Mouse (Mus musculus) liver, embryonic 11.5 days (tissue): ENCODE measurements around the gene Sgca. TPM values are rescaled to one million over a fixed set of nuclear protein-coding genes. Genes with fewer than 3 reads are reported as not detected.

Source experiments
- ATAC-seq: fragments of 200-750 bp; cut with Nextera tagmentation; replicated peaks from 2 replicates; pipeline ENCODE4 v1.8.0; 2017; ENCODE audit warnings: moderate number of reproducible peaks, mild to moderate bottlenecking, moderate TSS enrichment, moderate library complexity; ENCODE audit not compliant: low FRiP score
- DNase-seq: peaks from one replicate; pipeline ENCODE4 v3.0.0-alpha.2; 2017; ENCODE audit warnings: low spot score
- H3K27ac ChIP-seq: fragments of 300-500 bp; sonication (generic); 2 replicates; pipeline ENCODE4 v1.5.1; 2014; ENCODE audit warnings: mild to moderate bottlenecking, low read depth, low read length, control low read depth
- H3K27me3 ChIP-seq: fragments of 300-500 bp; sonication (generic); replicated peaks from 2 replicates; pipeline ENCODE4 v1.6.1; 2014; ENCODE audit warnings: low read length, mixed read lengths; ENCODE audit not compliant: control insufficient read depth, insufficient read depth
- H3K36me3 ChIP-seq: fragments of 300-500 bp; sonication (generic); 2 replicates; pipeline ENCODE4 v1.6.1; 2014; ENCODE audit warnings: mild to moderate bottlenecking, low read length, moderate library complexity, mixed read lengths; ENCODE audit not compliant: control insufficient read depth, insufficient read depth
- H3K4me1 ChIP-seq: fragments of 300-500 bp; sonication (generic); replicated peaks from 2 replicates; pipeline ENCODE4 v1.6.1; 2014; ENCODE audit warnings: low read length, mixed read lengths; ENCODE audit not compliant: control insufficient read depth, insufficient read depth
- H3K4me2 ChIP-seq: fragments of 300-500 bp; sonication (generic); 2 replicates; pipeline ENCODE4 v1.6.1; 2014; ENCODE audit warnings: mild to moderate bottlenecking, control low read depth, moderate library complexity
- H3K4me3 ChIP-seq: fragments of 300-500 bp; sonication (generic); 2 replicates; pipeline ENCODE4 v1.5.1; 2014; ENCODE audit warnings: low read depth, low read length, control low read depth
- H3K9ac ChIP-seq: fragments of 300-500 bp; sonication (generic); 2 replicates; pipeline ENCODE4 v1.6.1; 2014; ENCODE audit warnings: low read depth, low read length, control low read depth
- H3K9me3 ChIP-seq: fragments of 300-500 bp; sonication (generic); 2 replicates; pipeline ENCODE4 v1.6.1; 2016; ENCODE audit warnings: low read length, inconsistent platforms, mixed read lengths; ENCODE audit not compliant: control insufficient read depth
- WGBS: fragments of 180-500 bp; shearing (Covaris S2); extraction: QIAGEN DNeasy Blood & Tissue Kit; methylation state at CpG from one replicate; pipeline ENCODE4 v1.1.7; 2014; 5-methylcytosine and 5-hydroxymethylcytosine counted together
- polyA plus RNA-seq: library from polyadenylated mRNA; unstranded; fragments of >200 nt; fragmentation: Nextera tagmentation; extraction: Ambion mirVana; gene quantifications from 2 replicates; pipeline ENCODE4 v1.2.1, GENCODE M21; 2014

The Sgca gene
- polyA plus RNA-seq, 1 experiment from 2014 or later = 0.30 TPM

- Histone ChIP-seq H3K36me3 (peaks cover 2% of the 10 kb centered on the region; the same call in 1 of the 2 replicates), H3K4me3 (no peak overlapping the region), H3K9ac (no peak overlapping the region), H3K9me3 (no peaks in the 10 kb centered on the region), H3K4me2 (peak overlapping the region; percentile 28; the same call in 1 of the 2 replicates), H3K27ac (no peak overlapping the region), H3K27me3 (peaks cover 70% of the 10 kb centered on the region), H3K4me1 (peaks cover 4% of the 10 kb centered on the region)
- DNase-seq = no peak
- WGBS = 17% methylated on average over 4 of the region's 4 CpGs
- ATAC-seq = no peak
Measured at GRCm38 (mm10) chr11:94939280-94939679, 36.8 kb downstream of the Sgca start.

GRCm38 (mm10) chr11:94938296-94938695, 37.8 kb downstream of the Sgca start:
- Histone ChIP-seq H3K27ac (0 out of 2 replicates have a peak overlapping the region, but pooled peaks have one; percentile 14), H3K36me3 (peaks cover 2% of the 10 kb centered on the region; the same call in 1 of the 2 replicates), H3K27me3 (peaks cover 73% of the 10 kb centered on the region), H3K9ac (no peak overlapping the region), H3K4me3 (peak overlapping the region; percentile 44; the same call in 1 of the 2 replicates), H3K4me2 (peak overlapping the region; percentile 58), H3K4me1 (peaks cover 4% of the 10 kb centered on the region), H3K9me3 (no peaks in the 10 kb centered on the region)
- no peak for DNase-seq
- no peak for ATAC-seq
- WGBS = 25% methylated on average over 9 of the region's 9 CpGs

- Histone ChIP-seq H3K9ac (peak overlapping the region; percentile 50; the same call in 1 of the 2 replicates), H3K4me2 (peak overlapping the region; percentile 58), H3K4me1 (peaks cover 4% of the 10 kb centered on the region), H3K4me3 (peak overlapping the region; percentile 44), H3K27me3 (peaks cover 78% of the 10 kb centered on the region), H3K27ac (0 out of 2 replicates have a peak overlapping the region, but pooled peaks have one; percentile 14), H3K9me3 (no peaks in the 10 kb centered on the region), H3K36me3 (peaks cover 2% of the 10 kb centered on the region; the same call in 1 of the 2 replicates)
- WGBS = 4% methylated on average over 15 of the region's 15 CpGs
- DNase-seq = no peak
- ATAC-seq = no peak
Measured at GRCm38 (mm10) chr11:94937787-94938186, 38.3 kb downstream of the Sgca start.

GRCm38 (mm10) chr11:94937335-94937781, 38.8 kb downstream of the Sgca start:
- ATAC-seq (peak; percentile 53; the same call in 1 of the 2 replicates), DNase-seq (no peak)
- H3K4me2 ChIP-seq = peak overlapping the region; percentile 58
- H3K9me3 ChIP-seq = no peaks in the 10 kb centered on the region
- H3K36me3 ChIP-seq = peaks cover 2% of the 10 kb centered on the region; the same call in 1 of the 2 replicates
- H3K4me1 ChIP-seq = peaks cover 4% of the 10 kb centered on the region
- H3K9ac ChIP-seq = peak overlapping the region; percentile 50; the same call in 1 of the 2 replicates
- 0 out of 2 replicates have a peak overlapping the region, but pooled peaks have one; percentile 14 for H3K27ac ChIP-seq
- peaks cover 78% of the 10 kb centered on the region for H3K27me3 ChIP-seq
- H3K4me3 ChIP-seq = peak overlapping the region; percentile 44
- WGBS = 1% methylated on average over 18 of the region's 18 CpGs

GRCm38 (mm10) chr11:94936851-94937295, 39.3 kb downstream of the Sgca start:
- Histone ChIP-seq H3K36me3 (peaks cover 2% of the 10 kb centered on the region; the same call in 1 of the 2 replicates), H3K27ac (peak overlapping the region; percentile 70; the same call in 1 of the 2 replicates), H3K4me1 (peaks cover 4% of the 10 kb centered on the region), H3K4me3 (peak overlapping the region; percentile 44), H3K9me3 (no peaks in the 10 kb centered on the region), H3K4me2 (peak overlapping the region; percentile 58), H3K27me3 (peaks cover 81% of the 10 kb centered on the region), H3K9ac (peak overlapping the region; percentile 44)
- ATAC-seq (peak; percentile 48), DNase-seq (peak; percentile 84)
- WGBS = under 1% methylated on average over 17 of the region's 17 CpGs

GRCm38 (mm10) chr11:94936045-94936444, 40.1 kb downstream of the Sgca start, which contains the start of gene Col1a1:
Gene Col1a1 (plus strand): TSS chr11:94936224.
- H3K4me1 ChIP-seq = peaks cover 4% of the 10 kb centered on the region
- DNase-seq = no peak
- H3K36me3 ChIP-seq = no peaks in the 10 kb centered on the region; the same call in 1 of the 2 replicates
- WGBS = 13% methylated on average over 19 of the region's 19 CpGs
- H3K9me3 ChIP-seq = no peaks in the 10 kb centered on the region
- peak within 1 kb of the TSS; percentile 44 for H3K9ac ChIP-seq
- no peak for ATAC-seq
- H3K27me3 ChIP-seq = peaks cover 75% of the 10 kb centered on the region
- H3K4me2 ChIP-seq = peak within 1 kb of the TSS; percentile 58
- peak within 1 kb of the TSS; percentile 44 for H3K4me3 ChIP-seq
- peak within 1 kb of the TSS; percentile 70; the same call in 1 of the 2 replicates for H3K27ac ChIP-seq

GRCm38 (mm10) chr11:94934526-94934925, 41.6 kb downstream of the Sgca start:
- ATAC-seq (no peak), DNase-seq (no peak)
- H3K4me2 ChIP-seq = no peak overlapping the region
- no peaks in the 10 kb centered on the region for H3K9me3 ChIP-seq
- H3K27ac ChIP-seq = no peak overlapping the region; the same call in 1 of the 2 replicates
- no peaks in the 10 kb centered on the region for H3K36me3 ChIP-seq
- H3K9ac ChIP-seq = no peak overlapping the region
- peaks cover 6% of the 10 kb centered on the region for H3K4me1 ChIP-seq
- 32% methylated on average over 11 of the region's 11 CpGs for WGBS
- no peak overlapping the region for H3K4me3 ChIP-seq
- peaks cover 80% of the 10 kb centered on the region for H3K27me3 ChIP-seq

- Histone ChIP-seq H3K4me1 (peaks cover 7% of the 10 kb centered on the region), H3K27ac (0 out of 2 replicates have a peak overlapping the region, but pooled peaks have one; percentile 19), H3K4me3 (no peak overlapping the region), H3K36me3 (no peaks in the 10 kb centered on the region), H3K9ac (no peak overlapping the region), H3K4me2 (no peak overlapping the region), H3K27me3 (peaks cover 71% of the 10 kb centered on the region), H3K9me3 (no peaks in the 10 kb centered on the region)
- no peak for ATAC-seq
- DNase-seq = no peak
- WGBS = 21% methylated on average over 8 of the region's 8 CpGs
Measured at GRCm38 (mm10) chr11:94933584-94933983, 42.5 kb downstream of the Sgca start.

- no peak overlapping the region for H3K9ac ChIP-seq
- no peak overlapping the region for H3K4me3 ChIP-seq
- ATAC-seq = no peak
- no peak for DNase-seq
- 35% methylated on average over 4 of the region's 4 CpGs for whole genome bisulfite sequencing
- H3K4me1 ChIP-seq = peaks cover 13% of the 10 kb centered on the region
- H3K27ac ChIP-seq = no peak overlapping the region
- H3K27me3 ChIP-seq = peaks cover 43% of the 10 kb centered on the region
- H3K9me3 ChIP-seq = no peaks in the 10 kb centered on the region
- H3K4me2 ChIP-seq = no peak overlapping the region
- H3K36me3 ChIP-seq = no peaks in the 10 kb centered on the region
Measured at GRCm38 (mm10) chr11:94930151-94930550, 46.0 kb downstream of the Sgca start.
